Mouse (Mus musculus): ENCODE measurements around the gene Ulk1. TPM values are rescaled to one million over a fixed set of nuclear protein-coding genes. Genes with fewer than 3 reads are reported as not detected.
"Not testable (repeated sequence)": the region's sequence is repeated elsewhere in the genome, so short reads cannot be mapped to it uniquely, and the experiment has no call there.

Gene Ulk1
- polyA plus RNA-seq, 1 experiment: 13.6 TPM

GRCm38 (mm10) chr5:110778263-110778662 lies 31.6 kb downstream of the Ulk1 start:
- H3K27me3 ChIP-seq (ENCODE audit: control insufficient read depth, insufficient read depth, insufficient read length): no peaks in the 10 kb centered on the region
- peaks cover 72% of the 10 kb centered on the region for H3K79me2 ChIP-seq (ENCODE audit: control insufficient read depth, insufficient read depth)
- H3K36me3 ChIP-seq (ENCODE audit: control insufficient read depth, insufficient read depth): peaks cover 49% of the 10 kb centered on the region
- TF ChIP-seq CTCF (IDR thresholded peaks at IDR 0.05; ENCODE audit: control insufficient read depth, insufficient read depth, insufficient read length) (no peak), MYOG (IDR thresholded peaks at IDR 0.05; ENCODE audit: control insufficient read depth, extremely low read depth, insufficient read length) (no peak), MAX (IDR thresholded peaks at IDR 0.05) (no peak), CEBPB (IDR thresholded peaks at IDR 0.05; ENCODE audit: low read depth) (no peak), FOSL1 (IDR thresholded peaks at IDR 0.05; ENCODE audit: insufficient read depth, low read length, poor library complexity, severe bottlenecking) (no peak), MYOD1 (IDR thresholded peaks at IDR 0.05; ENCODE audit: control insufficient read depth, insufficient read length, low read depth) (no peak), USF1 (IDR thresholded peaks at IDR 0.05; ENCODE audit: low read depth) (no peak)
- H3K4me3 ChIP-seq (ENCODE audit: insufficient read depth, poor library complexity, severe bottlenecking): no peak overlapping the region
- H3K79me3 ChIP-seq (ENCODE audit: low read depth): peaks cover 39% of the 10 kb centered on the region
- H3ac ChIP-seq (ENCODE audit: control insufficient read depth, insufficient read length, low read depth): no peak overlapping the region

GRCm38 (mm10) chr5:110776141-110776540 lies 33.8 kb downstream of the Ulk1 start:
- Histone ChIP-seq H3K4me3 (ENCODE audit: insufficient read depth, poor library complexity, severe bottlenecking) (no peak overlapping the region), H3K79me2 (ENCODE audit: control insufficient read depth, insufficient read depth) (peaks cover 91% of the 10 kb centered on the region), H3K79me3 (ENCODE audit: low read depth) (peaks cover 43% of the 10 kb centered on the region), H3ac (ENCODE audit: control insufficient read depth, insufficient read length, low read depth) (no peak overlapping the region), H3K36me3 (ENCODE audit: control insufficient read depth, insufficient read depth) (peaks cover 49% of the 10 kb centered on the region), H3K27me3 (ENCODE audit: control insufficient read depth, insufficient read depth, insufficient read length) (no peaks in the 10 kb centered on the region)
- TF ChIP-seq MYOG (IDR thresholded peaks at IDR 0.05; ENCODE audit: control insufficient read depth, extremely low read depth, insufficient read length): no peak
- no peak for TF ChIP-seq CTCF (IDR thresholded peaks at IDR 0.05; ENCODE audit: control insufficient read depth, insufficient read depth, insufficient read length)
- TF ChIP-seq MYOD1 (IDR thresholded peaks at IDR 0.05; ENCODE audit: control insufficient read depth, insufficient read length, low read depth): no peak
- TF ChIP-seq USF1 (IDR thresholded peaks at IDR 0.05; ENCODE audit: low read depth): no peak
- no peak for TF ChIP-seq FOSL1 (IDR thresholded peaks at IDR 0.05; ENCODE audit: insufficient read depth, low read length, poor library complexity, severe bottlenecking)
- no peak for TF ChIP-seq CEBPB (IDR thresholded peaks at IDR 0.05; ENCODE audit: low read depth)
- no peak for TF ChIP-seq MAX (IDR thresholded peaks at IDR 0.05)

GRCm38 (mm10) chr5:110774511-110774910 lies 35.4 kb downstream of the Ulk1 start:
- Histone ChIP-seq H3K79me3 (ENCODE audit: low read depth) (peaks cover 40% of the 10 kb centered on the region), H3K79me2 (ENCODE audit: control insufficient read depth, insufficient read depth) (peaks cover 88% of the 10 kb centered on the region), H3ac (ENCODE audit: control insufficient read depth, insufficient read length, low read depth) (no peak overlapping the region), H3K36me3 (ENCODE audit: control insufficient read depth, insufficient read depth) (peaks cover 49% of the 10 kb centered on the region), H3K27me3 (ENCODE audit: control insufficient read depth, insufficient read depth, insufficient read length) (no peaks in the 10 kb centered on the region), H3K4me3 (ENCODE audit: insufficient read depth, poor library complexity, severe bottlenecking) (no peak overlapping the region)
- TF ChIP-seq MAX (IDR thresholded peaks at IDR 0.05) (no peak), CTCF (IDR thresholded peaks at IDR 0.05; ENCODE audit: control insufficient read depth, insufficient read depth, insufficient read length) (no peak), MYOG (IDR thresholded peaks at IDR 0.05; ENCODE audit: control insufficient read depth, extremely low read depth, insufficient read length) (no peak), MYOD1 (IDR thresholded peaks at IDR 0.05; ENCODE audit: control insufficient read depth, insufficient read length, low read depth) (no peak), USF1 (IDR thresholded peaks at IDR 0.05; ENCODE audit: low read depth) (no peak), CEBPB (IDR thresholded peaks at IDR 0.05; ENCODE audit: low read depth) (no peak), FOSL1 (IDR thresholded peaks at IDR 0.05; ENCODE audit: insufficient read depth, low read length, poor library complexity, severe bottlenecking) (no peak)

- Histone ChIP-seq H3K79me2 (ENCODE audit: control insufficient read depth, insufficient read depth) (peaks cover 88% of the 10 kb centered on the region), H3K79me3 (ENCODE audit: low read depth) (peaks cover 40% of the 10 kb centered on the region), H3K36me3 (ENCODE audit: control insufficient read depth, insufficient read depth) (peaks cover 41% of the 10 kb centered on the region)
- not testable (repeated sequence) for H3K27me3 ChIP-seq (ENCODE audit: control insufficient read depth, insufficient read depth, insufficient read length); H3ac ChIP-seq (ENCODE audit: control insufficient read depth, insufficient read length, low read depth); H3K4me3 ChIP-seq (ENCODE audit: insufficient read depth, poor library complexity, severe bottlenecking)
These were observed 37.0 kb downstream of the Ulk1 start for GRCm38 (mm10) chr5:110772945-110773344.

GRCm38 (mm10) chr5:110770448-110771158 lies 39.3 kb downstream of the Ulk1 start, which contains the start of gene Ep400:
Gene Ep400 (minus strand): TSS chr5:110770717.
- TF ChIP-seq MYOD1 (IDR thresholded peaks at IDR 0.05; ENCODE audit: control insufficient read depth, insufficient read length, low read depth): no peak
- TF ChIP-seq CEBPB (IDR thresholded peaks at IDR 0.05; ENCODE audit: low read depth): no peak
- no peak for TF ChIP-seq USF1 (IDR thresholded peaks at IDR 0.05; ENCODE audit: low read depth)
- TF ChIP-seq CTCF (IDR thresholded peaks at IDR 0.05; ENCODE audit: control insufficient read depth, insufficient read depth, insufficient read length): peak; percentile 85
- no peak for TF ChIP-seq FOSL1 (IDR thresholded peaks at IDR 0.05; ENCODE audit: insufficient read depth, low read length, poor library complexity, severe bottlenecking)
- peak; percentile 38 for TF ChIP-seq MAX (IDR thresholded peaks at IDR 0.05)
- no peak for TF ChIP-seq MYOG (IDR thresholded peaks at IDR 0.05; ENCODE audit: control insufficient read depth, extremely low read depth, insufficient read length)
- Histone ChIP-seq H3K4me3 (ENCODE audit: insufficient read depth, poor library complexity, severe bottlenecking) (peak within 1 kb of the TSS; percentile 87), H3K27me3 (ENCODE audit: control insufficient read depth, insufficient read depth, insufficient read length) (no peaks in the 10 kb centered on the region), H3K79me2 (ENCODE audit: control insufficient read depth, insufficient read depth) (peaks cover 88% of the 10 kb centered on the region), H3K79me3 (ENCODE audit: low read depth) (peaks cover 53% of the 10 kb centered on the region), H3K36me3 (ENCODE audit: control insufficient read depth, insufficient read depth) (peaks cover 19% of the 10 kb centered on the region), H3ac (ENCODE audit: control insufficient read depth, insufficient read length, low read depth) (peak within 1 kb of the TSS; percentile 85)

- Histone ChIP-seq H3K4me3 (ENCODE audit: insufficient read depth, poor library complexity, severe bottlenecking) (peak overlapping the region; percentile 87), H3ac (ENCODE audit: control insufficient read depth, insufficient read length, low read depth) (peak overlapping the region; percentile 85), H3K79me3 (ENCODE audit: low read depth) (peaks cover 57% of the 10 kb centered on the region), H3K27me3 (ENCODE audit: control insufficient read depth, insufficient read depth, insufficient read length) (no peaks in the 10 kb centered on the region), H3K79me2 (ENCODE audit: control insufficient read depth, insufficient read depth) (peaks cover 88% of the 10 kb centered on the region), H3K36me3 (ENCODE audit: control insufficient read depth, insufficient read depth) (peaks cover 17% of the 10 kb centered on the region)
- TF ChIP-seq CTCF (IDR thresholded peaks at IDR 0.05; ENCODE audit: control insufficient read depth, insufficient read depth, insufficient read length): no peak
- no peak for TF ChIP-seq USF1 (IDR thresholded peaks at IDR 0.05; ENCODE audit: low read depth)
- TF ChIP-seq MYOG (IDR thresholded peaks at IDR 0.05; ENCODE audit: control insufficient read depth, extremely low read depth, insufficient read length): no peak
- no peak for TF ChIP-seq MYOD1 (IDR thresholded peaks at IDR 0.05; ENCODE audit: control insufficient read depth, insufficient read length, low read depth)
- no peak for TF ChIP-seq FOSL1 (IDR thresholded peaks at IDR 0.05; ENCODE audit: insufficient read depth, low read length, poor library complexity, severe bottlenecking)
- TF ChIP-seq CEBPB (IDR thresholded peaks at IDR 0.05; ENCODE audit: low read depth): no peak
- no peak for TF ChIP-seq MAX (IDR thresholded peaks at IDR 0.05)
These were observed 39.9 kb downstream of the Ulk1 start for GRCm38 (mm10) chr5:110770031-110770445.
